Mouse (Mus musculus) neutrophil, adult 65 days (primary cell): ENCODE data around the gene Stoml1. TPM values are rescaled to one million over a fixed set of nuclear protein-coding genes. Genes with fewer than 3 reads are reported as not detected.

ENCODE experiments used
- total RNA-seq: library from RNA; stranded (reverse); gene quantifications from 2 replicates; pipeline ENCODE4 v1.2.4, GENCODE M21; 2023

Stoml1 gene
- total RNA-seq: 7.1 and 10.3 TPM in 2 replicates

GRCm38 (mm10) chr9:58253033-58253804 is at the start of gene Stoml1:
TSS of gene Stoml1 (plus strand) at chr9:58253164.

GRCm38 (mm10) chr9:58203516-58204447 is 49.2 kb upstream of the Stoml1 start, which contains the start of the genes Islr and Islr2:
TSS of gene Islr (minus strand) at chr9:58204306.
TSS of gene Islr2 (minus strand) at chr9:58204319.

GRCm38 (mm10) chr9:58249592-58250192 is 3.3 kb upstream of the Stoml1 start, which contains the start of gene Pml:
TSS of gene Pml (minus strand) at chr9:58249786.

Other genes with a start within 250 kb of the Stoml1 start
- gene Cyp11a1, start 246.8 kb upstream of the Stoml1 start, total RNA-seq: 2.3 and 3.1 TPM in 2 replicates
- gene Stra6, start 189.4 kb upstream of the Stoml1 start, total RNA-seq: not detected in 2 replicates
- gene Ccdc33, start 134.3 kb upstream of the Stoml1 start, total RNA-seq: not detected in 2 replicates
- gene Islr, start 48.9 kb upstream of the Stoml1 start, total RNA-seq: 0.38 TPM in 1 of 2 replicates, not detected in the other
- 0.16 TPM in 1 of 2 replicates, not detected in the other for gene Islr2, start 48.8 kb upstream of the Stoml1 start, total RNA-seq
- 18.9 and 27.7 TPM in 2 replicates for gene Pml, start 3.4 kb upstream of the Stoml1 start, total RNA-seq
- not detected in 2 replicates for gene Loxl1, start 60.0 kb downstream of the Stoml1 start, total RNA-seq
- gene Tbc1d21, start 117.3 kb downstream of the Stoml1 start, total RNA-seq: not detected in 2 replicates
- not detected in 2 replicates for gene Insyn1, start 235.4 kb downstream of the Stoml1 start, total RNA-seq